Mouse (Mus musculus) liver, embryonic 14.5 days (tissue): ENCODE measurements around the gene Ttc6. TPM values are rescaled to one million over a fixed set of nuclear protein-coding genes. Genes with fewer than 3 reads are reported as not detected.
A peak's percentile ranks its signal among the peaks of the same experiment; 100 is the strongest.

Source experiments
- ATAC-seq: fragments of 200-750 bp; cut with Nextera tagmentation; 2 replicates; pipeline ENCODE4 v1.8.0; 2017; ENCODE audit warnings: moderate number of reproducible peaks, mild to moderate bottlenecking, moderate library complexity; ENCODE audit not compliant: insufficient read depth
- DNase-seq, 3 experiments: peaks; one replicate each; pipeline ENCODE4 v3.0.0-alpha.2; 2012 to 2013; ENCODE audit warnings: low read depth in 3 of 3, low spot score in 3 of 3
- H3K27ac ChIP-seq: fragments of 300-500 bp; sonication (generic); 2 replicates; pipeline ENCODE4 v1.5.1; 2014; ENCODE audit warnings: moderate library complexity, mild to moderate bottlenecking, control low read depth, inconsistent platforms
- H3K27me3 ChIP-seq: fragments of 300-500 bp; sonication (generic); 2 replicates; pipeline ENCODE4 v1.6.1; 2014; ENCODE audit warnings: mild to moderate bottlenecking, low read length, moderate library complexity; ENCODE audit not compliant: control insufficient read depth, insufficient read depth
- H3K36me3 ChIP-seq: fragments of 300-500 bp; sonication (generic); replicated peaks from 2 replicates; pipeline ENCODE4 v1.6.1; 2014; ENCODE audit warnings: low read depth; ENCODE audit not compliant: control insufficient read depth, insufficient read depth
- H3K4me1 ChIP-seq, 2 experiments: fragments of 200-500 bp in 1 of 2; fragments of 300-500 bp in 1 of 2; sonication (generic) in 1 of 2; replicated peaks; 2 replicates each; pipeline ENCODE4 v1.6.1; 2012 to 2014; ENCODE audit warnings: antibody characterized with exemption in 1 of 2, inconsistent platforms in 1 of 2, low read length in 1 of 2; ENCODE audit not compliant: control insufficient read depth in 2 of 2, insufficient read depth in 2 of 2
- H3K4me2 ChIP-seq: fragments of 300-500 bp; sonication (generic); 2 replicates; pipeline ENCODE4 v1.6.1; 2014; ENCODE audit warnings: low read depth, mild to moderate bottlenecking, control low read depth, moderate library complexity
- H3K4me3 ChIP-seq, 2 experiments: fragments of 200-500 bp in 1 of 2; fragments of 300-500 bp in 1 of 2; sonication (generic) in 1 of 2; 2 replicates each; pipeline ENCODE4 v1.5.1; 2012 to 2014; ENCODE audit warnings: low read depth in 2 of 2, low read length in 2 of 2, mild to moderate bottlenecking in 2 of 2, control low read depth in 1 of 2, inconsistent platforms in 1 of 2, moderate library complexity in 1 of 2; ENCODE audit not compliant: insufficient read depth in 1 of 2
- H3K9ac ChIP-seq: fragments of 300-500 bp; sonication (generic); replicated peaks from 2 replicates; pipeline ENCODE4 v1.6.1; 2014; ENCODE audit warnings: mild to moderate bottlenecking, control low read depth, moderate library complexity
- H3K9me3 ChIP-seq: fragments of 300-500 bp; sonication (generic); 2 replicates; pipeline ENCODE4 v1.6.1; 2016; ENCODE audit warnings: low read length, mixed read lengths; ENCODE audit not compliant: control insufficient read depth
- CTCF ChIP-seq: IDR thresholded peaks from 2 replicates; pipeline ENCODE4 v1.5.1; 2016; ENCODE audit warnings: antibody characterized with exemption, low read depth, control low read depth
- EP300 ChIP-seq: IDR thresholded peaks from 2 replicates; pipeline ENCODE4 v1.6.1; 2016; ENCODE audit warnings: antibody characterized with exemption, low read depth
- WGBS: fragments of 180-500 bp; shearing (Covaris S2); extraction: QIAGEN DNeasy Blood & Tissue Kit; methylation state at CpG from one replicate; pipeline ENCODE4 v1.1.7; 2014; ENCODE audit not compliant: insufficient replicate concordance; 5-methylcytosine and 5-hydroxymethylcytosine counted together
- polyA plus RNA-seq, 2 experiments: library from polyadenylated mRNA; depleted of rRNA in 1 of 2; stranded (reverse) in 1 of 2; unstranded in 1 of 2; fragments of >200 nt; fragmentation: Nextera tagmentation in 1 of 2; extraction: Ambion mirVana in 1 of 2; gene quantifications; 2 replicates each; pipeline versions ENCODE4 v1.2.1 to v1.2.3; 2012 to 2014

Ttc6 gene
- polyA plus RNA-seq, 2 experiments = 0.04 to 0.08 TPM

- Histone ChIP-seq H3K4me1 (no peaks in the 10 kb centered on the region), H3K27ac (no peak overlapping the region), H3K36me3 (no peaks in the 10 kb centered on the region), H3K27me3 (peaks cover 100% of the 10 kb centered on the region), H3K9ac (peak overlapping the region; percentile 40; the same call in 1 of the 2 replicates), H3K4me3 (peak overlapping the region; percentile 48 to 52), H3K4me2 (peak overlapping the region; percentile 58), H3K9me3 (no peaks in the 10 kb centered on the region)
- under 1% methylated on average over 103 of the region's 106 CpGs for WGBS
- TF ChIP-seq CTCF = no peak
- no peak for TF ChIP-seq EP300
- DNase-seq (no peak), ATAC-seq (peak; percentile 56)
Observed at GRCm38 (mm10) chr12:57545371-57546241, 18.3 kb upstream of the Ttc6 start.

GRCm38 (mm10) chr12:57546415-57547201, 17.3 kb upstream of the Ttc6 start, which contains the start of gene Foxa1:
TSS of gene Foxa1 (minus strand) at chr12:57546916.
- no peak within 1 kb of the TSS for H3K9ac ChIP-seq
- ATAC-seq (peak; percentile 35; the same call in 1 of the 2 replicates), DNase-seq (no peak)
- H3K4me2 ChIP-seq = peak within 1 kb of the TSS; percentile 58
- H3K9me3 ChIP-seq = no peaks in the 10 kb centered on the region
- TF ChIP-seq EP300 (no peak), CTCF (no peak)
- peaks cover 99% of the 10 kb centered on the region for H3K27me3 ChIP-seq
- H3K27ac ChIP-seq = no peak within 1 kb of the TSS
- H3K4me3 ChIP-seq = peak within 1 kb of the TSS; percentile 10 to 48
- no peaks in the 10 kb centered on the region for H3K4me1 ChIP-seq
- H3K36me3 ChIP-seq = no peaks in the 10 kb centered on the region
- WGBS = under 1% methylated on average over 32 of the region's 32 CpGs

GRCm38 (mm10) chr12:57547890-57548289, 16.0 kb upstream of the Ttc6 start:
- WGBS = 7% methylated on average over 9 of the region's 9 CpGs
- DNase-seq (no peak), ATAC-seq (no peak)
- no peak overlapping the region for H3K4me2 ChIP-seq
- peaks cover 99% of the 10 kb centered on the region for H3K27me3 ChIP-seq
- no peak overlapping the region for H3K27ac ChIP-seq
- H3K36me3 ChIP-seq = no peaks in the 10 kb centered on the region
- no peaks in the 10 kb centered on the region for H3K4me1 ChIP-seq
- H3K9ac ChIP-seq = no peak overlapping the region
- no peaks in the 10 kb centered on the region for H3K9me3 ChIP-seq
- TF ChIP-seq CTCF = no peak
- no peak for TF ChIP-seq EP300
- H3K4me3 ChIP-seq = no peak overlapping the region

- no peak for DNase-seq
- no peak overlapping the region for H3K27ac ChIP-seq
Observed at GRCm38 (mm10) chr12:57548352-57548980, 15.4 kb upstream of the Ttc6 start.

More at GRCm38 (mm10) chr12:57548352-57548980, 15.4 kb upstream of the Ttc6 start:
- Histone ChIP-seq H3K9me3 (no peaks in the 10 kb centered on the region), H3K9ac (no peak overlapping the region), H3K4me2 (no peak overlapping the region), H3K4me1 (no peaks in the 10 kb centered on the region), H3K4me3 (no peak overlapping the region), H3K27me3 (peaks cover 96% of the 10 kb centered on the region), H3K36me3 (no peaks in the 10 kb centered on the region)
- WGBS = 2% methylated on average over 20 of the region's 20 CpGs
- ATAC-seq = no peak
- TF ChIP-seq CTCF = peak; percentile 43
- TF ChIP-seq EP300 = no peak
